Mouse (Mus musculus) stomach, postnatal 0 days (tissue): Measurements from ENCODE around the gene Des. TPM values are rescaled to one million over a fixed set of nuclear protein-coding genes. Genes with fewer than 3 reads are reported as not detected.

Experiments
- ATAC-seq: fragments of 200-750 bp; cut with Nextera tagmentation; 2 replicates; pipeline ENCODE4 v1.8.0; 2017; ENCODE audit not compliant: low FRiP score, low TSS enrichment
- DNase-seq: peaks from one replicate; pipeline ENCODE4 v3.0.0-alpha.2; 2016; ENCODE audit warnings: low spot score
- H3K27ac ChIP-seq: fragments of 300-500 bp; sonication (generic); replicated peaks from 2 replicates; pipeline ENCODE4 v1.5.1; 2014; ENCODE audit warnings: mild to moderate bottlenecking, control low read depth
- H3K27me3 ChIP-seq: fragments of 300-500 bp; sonication (generic); 2 replicates; pipeline ENCODE4 v1.6.1; 2014; ENCODE audit warnings: low read length; ENCODE audit not compliant: control insufficient read depth, insufficient read depth
- H3K36me3 ChIP-seq: fragments of 300-500 bp; sonication (generic); 2 replicates; pipeline ENCODE4 v1.6.1; 2014; ENCODE audit warnings: low read length, mixed read lengths; ENCODE audit not compliant: control insufficient read depth, insufficient read depth
- H3K4me1 ChIP-seq: fragments of 300-500 bp; sonication (generic); replicated peaks from 2 replicates; pipeline ENCODE4 v1.6.1; 2014; ENCODE audit warnings: antibody characterized with exemption; ENCODE audit not compliant: control insufficient read depth, insufficient read depth
- H3K4me2 ChIP-seq: fragments of 300-500 bp; sonication (generic); replicated peaks from 2 replicates; pipeline ENCODE4 v1.6.1; 2014; ENCODE audit warnings: low read depth, mild to moderate bottlenecking, control low read depth, moderate library complexity
- H3K4me3 ChIP-seq: fragments of 300-500 bp; sonication (generic); 2 replicates; pipeline ENCODE4 v1.5.1; 2014; ENCODE audit warnings: low read depth, low read length, control low read depth
- H3K9ac ChIP-seq: fragments of 300-500 bp; sonication (generic); 2 replicates; pipeline ENCODE4 v1.6.1; 2014; ENCODE audit warnings: mild to moderate bottlenecking, low read length, control low read depth, mixed read lengths
- H3K9me3 ChIP-seq: fragments of 300-500 bp; sonication (generic); 2 replicates; pipeline ENCODE4 v1.6.1; 2016; ENCODE audit warnings: low read length; ENCODE audit not compliant: control insufficient read depth
- CTCF ChIP-seq: IDR thresholded peaks from 2 replicates; pipeline ENCODE4 v1.5.1; 2016; ENCODE audit warnings: antibody characterized with exemption, low read depth, mild to moderate bottlenecking, moderate library complexity
- EP300 ChIP-seq: optimal IDR thresholded peaks from 2 replicates; pipeline ENCODE3; 2016; ENCODE audit warnings: antibody characterized with exemption
- WGBS: fragments of 180-500 bp; shearing (Covaris S2); extraction: QIAGEN DNeasy Blood & Tissue Kit; methylation state at CpG from one replicate; pipeline ENCODE4 v1.1.7; 2014; 5-methylcytosine and 5-hydroxymethylcytosine counted together
- polyA plus RNA-seq: library from polyadenylated mRNA; unstranded; fragments of >200 nt; fragmentation: Nextera tagmentation; extraction: Ambion mirVana; gene quantifications from 2 replicates; pipeline ENCODE4 v1.2.1, GENCODE M21; 2015

The Des gene
- polyA plus RNA-seq, 1 experiment from 2014 or later: 291 TPM

GRCm38 (mm10) chr1:75358009-75358408, 2.1 kb upstream of the Des start:
- H3K4me3 ChIP-seq: no peak overlapping the region
- H3K27me3 ChIP-seq: no peaks in the 10 kb centered on the region
- H3K9ac ChIP-seq: no peak overlapping the region
- no peak overlapping the region for H3K4me2 ChIP-seq
- no peak overlapping the region for H3K27ac ChIP-seq
- no peaks in the 10 kb centered on the region for H3K36me3 ChIP-seq
- DNase-seq: no peak
- ATAC-seq: no peak
- no peak for TF ChIP-seq EP300
- TF ChIP-seq CTCF: no peak
- 87% methylated on average over 4 of the region's 4 CpGs for WGBS
- H3K4me1 ChIP-seq: no peaks in the 10 kb centered on the region
- no peaks in the 10 kb centered on the region for H3K9me3 ChIP-seq

- Histone ChIP-seq H3K36me3 (no peaks in the 10 kb centered on the region), H3K27me3 (no peaks in the 10 kb centered on the region), H3K4me3 (no peak overlapping the region), H3K27ac (peak overlapping the region; percentile 88), H3K9ac (no peak overlapping the region), H3K9me3 (no peaks in the 10 kb centered on the region), H3K4me2 (no peak overlapping the region), H3K4me1 (no peaks in the 10 kb centered on the region)
- ATAC-seq (no peak), DNase-seq (no peak)
- 51% methylated on average over 13 of the region's 13 CpGs for WGBS
- TF ChIP-seq EP300 (no peak), CTCF (no peak)
These were observed 783 bp upstream of the Des start for GRCm38 (mm10) chr1:75359346-75359745.

- no peak for ATAC-seq
- TF ChIP-seq CTCF: no peak
- TF ChIP-seq EP300: no peak
- Histone ChIP-seq H3K9ac (peak overlapping the region; percentile 48), H3K4me2 (peak overlapping the region; percentile 68), H3K27ac (peak overlapping the region; percentile 40; the same call in 1 of the 2 replicates), H3K4me3 (peak overlapping the region; percentile 53), H3K36me3 (no peaks in the 10 kb centered on the region), H3K27me3 (no peaks in the 10 kb centered on the region), H3K9me3 (no peaks in the 10 kb centered on the region), H3K4me1 (no peaks in the 10 kb centered on the region)
- WGBS: 43% methylated on average over 4 of the region's 4 CpGs
- DNase-seq: no peak
These were observed 994 bp downstream of the Des start for GRCm38 (mm10) chr1:75361123-75361522.

- peak; percentile 67 for ATAC-seq
- WGBS: 26% methylated on average over 4 of the region's 4 CpGs
- H3K4me3 ChIP-seq: peak overlapping the region; percentile 53
These were observed 1.6 kb downstream of the Des start for GRCm38 (mm10) chr1:75361750-75362149.

GRCm38 (mm10) chr1:75363868-75364267, 3.7 kb downstream of the Des start:
- H3K4me2 ChIP-seq: 0 out of 2 replicates have a peak overlapping the region, but pooled peaks have one; percentile 17
- ATAC-seq: no peak
- 0 out of 2 replicates have a peak, but pooled peaks cover 3% of the 10 kb centered on the region for H3K36me3 ChIP-seq
- H3K27ac ChIP-seq: no peak overlapping the region
- H3K4me3 ChIP-seq: no peak overlapping the region
- H3K4me1 ChIP-seq: no peaks in the 10 kb centered on the region
- 78% methylated on average over 3 of the region's 3 CpGs for WGBS
- no peak for DNase-seq
- TF ChIP-seq EP300 (no peak), CTCF (no peak)
- H3K27me3 ChIP-seq: no peaks in the 10 kb centered on the region
- H3K9me3 ChIP-seq: no peaks in the 10 kb centered on the region
- no peak overlapping the region for H3K9ac ChIP-seq

More at GRCm38 (mm10) chr1:75361750-75362149, 1.6 kb downstream of the Des start:
- TF ChIP-seq EP300 (no peak), CTCF (no peak)
- H3K4me1 ChIP-seq: no peaks in the 10 kb centered on the region
- H3K4me2 ChIP-seq: peak overlapping the region; percentile 68
- H3K27me3 ChIP-seq: no peaks in the 10 kb centered on the region
- no peak overlapping the region for H3K9ac ChIP-seq
- H3K36me3 ChIP-seq: 0 out of 2 replicates have a peak, but pooled peaks cover 3% of the 10 kb centered on the region
- H3K9me3 ChIP-seq: no peaks in the 10 kb centered on the region
- no peak overlapping the region for H3K27ac ChIP-seq
- peak; percentile 71 for DNase-seq

- no peaks in the 10 kb centered on the region for H3K9me3 ChIP-seq
- H3K36me3 ChIP-seq: 0 out of 2 replicates have a peak, but pooled peaks cover 3% of the 10 kb centered on the region
- DNase-seq (no peak), ATAC-seq (no peak)
- 67% methylated on average over 14 of the region's 14 CpGs for WGBS
- H3K4me3 ChIP-seq: no peak overlapping the region
- H3K9ac ChIP-seq: no peak overlapping the region
- no peak overlapping the region for H3K4me2 ChIP-seq
- no peaks in the 10 kb centered on the region for H3K4me1 ChIP-seq
- no peaks in the 10 kb centered on the region for H3K27me3 ChIP-seq
- H3K27ac ChIP-seq: no peak overlapping the region
- TF ChIP-seq EP300 (no peak), CTCF (no peak)
These were observed 5.5 kb downstream of the Des start for GRCm38 (mm10) chr1:75365510-75366137.
